In the genomic region with DNA sequence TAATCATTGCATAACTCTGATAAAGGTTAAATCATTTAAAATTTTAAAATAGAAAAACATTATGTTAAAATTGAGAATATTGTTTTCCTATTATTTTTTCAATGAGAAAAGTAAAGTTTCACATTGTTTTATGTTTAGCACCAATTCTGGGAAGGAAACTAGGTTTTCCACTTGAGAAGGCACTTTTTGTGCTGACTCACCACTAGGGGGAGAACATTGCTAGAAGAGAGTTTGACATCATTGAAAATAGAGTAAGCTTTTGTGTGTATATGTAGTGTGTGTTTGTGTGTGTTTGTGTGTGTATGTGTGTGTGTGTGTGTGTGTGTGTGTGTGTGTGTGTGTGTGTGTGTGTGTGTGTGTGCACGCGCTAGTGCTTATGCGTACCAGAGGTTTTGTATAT, we compare ENCODE assay signal across 8 mouse cellular contexts.
DNase-seq lines count a peak whose midpoint lies in the region; ATAC-seq and TF ChIP-seq lines count a peak whose summit lies in the region.

No protein-coding gene starts in this region.

- H3K9me3 ChIP-seq in hindbrain, embryonic 11.5 days (ENCODE audit: control insufficient read depth, low read length): no peaks in the 10 kb centered on the region
- 0 out of 2 replicates have a peak, but pooled peaks cover 5% of the 10 kb centered on the region for H3K9me3 ChIP-seq in hindbrain, embryonic 10.5 days
- peaks cover 19% of the 10 kb centered on the region for H3K9me3 ChIP-seq in CH12.LX (replicated peaks; ENCODE audit: low read length)

- no peak overlapping the region for H3K9ac ChIP-seq in hindbrain, embryonic 11.5 days (ENCODE audit: low read depth, low read length)
- no peak overlapping the region for H3K9ac ChIP-seq in CH12.LX (ENCODE audit: insufficient read depth, low read depth)

- TF ChIP-seq CTCF in CH12.LX (conservative IDR thresholded peaks at IDR 0.05 in 1 of 2, IDR thresholded peaks at IDR 0.05 in 1 of 2; ENCODE audit: low read depth in 2 of 2, low read length in 2 of 2): peak in 1 of 2 experiments; percentile 53; a peak in 3 of 4 replicates

- DNase-seq in hindbrain, embryonic 11.5 days (ENCODE audit: low spot score): peak; percentile 51
- no peak for DNase-seq in hindbrain, embryonic 10.5 days (ENCODE audit: low spot score)
- DNase-seq in CH12.LX (ENCODE audit: extremely low read depth): peak; percentile 16
- peak; percentile 60 for DNase-seq in adipocyte (ENCODE audit: low spot score)
- peak; percentile 12 for DNase-seq in lung, postnatal 14 days
- no peak for DNase-seq in spleen, adult 12 weeks (ENCODE audit: low spot score)
- no peak for DNase-seq in adrenal gland, postnatal 25 days
- DNase-seq in ovary, adult 18-20 months (ENCODE audit: low spot score): no peak

- peak; percentile 11 for TF ChIP-seq RAD21 in CH12.LX (IDR thresholded peaks at IDR 0.05; ENCODE audit: low read depth, low read length)

- no peaks in the 10 kb centered on the region for H3K4me1 ChIP-seq in hindbrain, embryonic 11.5 days (replicated peaks; ENCODE audit: control insufficient read depth, insufficient read depth, low read length)
- peaks cover 11% of the 10 kb centered on the region for H3K4me1 ChIP-seq in hindbrain, embryonic 10.5 days (replicated peaks)
- no peaks in the 10 kb centered on the region for H3K4me1 ChIP-seq in CH12.LX (ENCODE audit: control insufficient read depth in 1 of 2, insufficient read depth in 2 of 2)

- in situ Hi-C loops in CH12.LX (cut with MboI; ENCODE audit: low pct_ligation_motif_present, low pct_unique_long_range_greater_than_20kb, low sequenced_read_pairs): no loop called here

- H3K4me3 ChIP-seq in hindbrain, embryonic 11.5 days (ENCODE audit: low read depth, low read length): no peak overlapping the region
- no peak overlapping the region for H3K4me3 ChIP-seq in hindbrain, embryonic 10.5 days
- H3K4me3 ChIP-seq in CH12.LX (replicated peaks in 1 of 3; ENCODE audit: low read depth in 2 of 3, low read length in 2 of 3, poor library complexity in 1 of 3): no peak overlapping the region

- dilution Hi-C loops in CH12.LX (cut with MboI; ENCODE audit: extremely low pct_ligation_motif_present, extremely low pct_unique_long_range_greater_than_20kb, low sequenced_read_pairs): no loop called here

- no peaks in the 10 kb centered on the region for H3K79me2 ChIP-seq in CH12.LX (replicated peaks; ENCODE audit: control insufficient read depth, extremely low read depth, insufficient read depth, poor library complexity, severe bottlenecking)

- no peaks in the 10 kb centered on the region for H3K27me3 ChIP-seq in hindbrain, embryonic 11.5 days (ENCODE audit: control insufficient read depth, insufficient read depth, low read length)
- no peaks in the 10 kb centered on the region for H3K27me3 ChIP-seq in hindbrain, embryonic 10.5 days (ENCODE audit: insufficient read depth, poor library complexity, severe bottlenecking)
- no peaks in the 10 kb centered on the region for H3K27me3 ChIP-seq in CH12.LX (replicated peaks)

- H3K27ac ChIP-seq in hindbrain, embryonic 11.5 days (ENCODE audit: low read depth, low read length): no peak overlapping the region
- no peak overlapping the region for H3K27ac ChIP-seq in hindbrain, embryonic 10.5 days
- H3K27ac ChIP-seq in CH12.LX (ENCODE audit: insufficient read depth, low read depth): no peak overlapping the region

- no peak for TF ChIP-seq EP300 in CH12.LX (IDR thresholded peaks at IDR 0.05; ENCODE audit: low read length)

- 78% methylated on average over 3 of the region's 3 CpGs for WGBS in hindbrain, embryonic 11.5 days
- WGBS in hindbrain, embryonic 10.5 days: 80% methylated on average over 3 of the region's 3 CpGs

- H3K36me3 ChIP-seq in hindbrain, embryonic 11.5 days (ENCODE audit: control insufficient read depth, insufficient read depth, low read length): no peaks in the 10 kb centered on the region
- peaks cover 9% of the 10 kb centered on the region for H3K36me3 ChIP-seq in hindbrain, embryonic 10.5 days
- H3K36me3 ChIP-seq in CH12.LX (replicated peaks in 1 of 2; ENCODE audit: control insufficient read depth in 1 of 2, insufficient read depth in 1 of 2, low read length in 1 of 2): no peaks in the 10 kb centered on the region

- ATAC-seq in hindbrain, embryonic 11.5 days (ENCODE audit: low FRiP score): no peak

- H3K4me2 ChIP-seq in hindbrain, embryonic 11.5 days (replicated peaks; ENCODE audit: low read depth, low read length): no peak overlapping the region
- H3K4me2 ChIP-seq in CH12.LX (ENCODE audit: insufficient read depth, low read depth, poor library complexity, severe bottlenecking): no peak overlapping the region

- no peak for TF ChIP-seq POLR2A in CH12.LX (IDR thresholded peaks at IDR 0.05; ENCODE audit: low read depth, low read length)

TF ChIP-seq in CH12.LX, 34 proteins besides CTCF, POLR2A, EP300 and RAD21:
- TF ChIP-seq POLR2AphosphoS2 (IDR thresholded peaks at IDR 0.05; ENCODE audit: low read depth, low read length) (no peak), JUND (conservative IDR thresholded peaks at IDR 0.05; ENCODE audit: low read depth, low read length) (no peak), ZC3H11A (IDR thresholded peaks at IDR 0.05; ENCODE audit: low read depth, low read length) (no peak), SMC3 (IDR thresholded peaks at IDR 0.05; ENCODE audit: low read depth, low read length) (peak; percentile 7; the same call in 1 of the 2 replicates)

Comparison
In these comparisons a context has a peak if more than half of its experiments do, and no peak if none do; other contexts are left out.
1. DNase-seq: peak in hindbrain, embryonic 11.5 days (single experiment), CH12.LX (single experiment), adipocyte (single experiment) and lung, postnatal 14 days (single experiment); none in hindbrain, embryonic 10.5 days (single experiment), spleen, adult 12 weeks (single experiment), adrenal gland, postnatal 25 days (single experiment) and ovary, adult 18-20 months (single experiment).